Mouse (Mus musculus): ENCODE results near the gene Mrps7.

The Mrps7 gene

DNA sequence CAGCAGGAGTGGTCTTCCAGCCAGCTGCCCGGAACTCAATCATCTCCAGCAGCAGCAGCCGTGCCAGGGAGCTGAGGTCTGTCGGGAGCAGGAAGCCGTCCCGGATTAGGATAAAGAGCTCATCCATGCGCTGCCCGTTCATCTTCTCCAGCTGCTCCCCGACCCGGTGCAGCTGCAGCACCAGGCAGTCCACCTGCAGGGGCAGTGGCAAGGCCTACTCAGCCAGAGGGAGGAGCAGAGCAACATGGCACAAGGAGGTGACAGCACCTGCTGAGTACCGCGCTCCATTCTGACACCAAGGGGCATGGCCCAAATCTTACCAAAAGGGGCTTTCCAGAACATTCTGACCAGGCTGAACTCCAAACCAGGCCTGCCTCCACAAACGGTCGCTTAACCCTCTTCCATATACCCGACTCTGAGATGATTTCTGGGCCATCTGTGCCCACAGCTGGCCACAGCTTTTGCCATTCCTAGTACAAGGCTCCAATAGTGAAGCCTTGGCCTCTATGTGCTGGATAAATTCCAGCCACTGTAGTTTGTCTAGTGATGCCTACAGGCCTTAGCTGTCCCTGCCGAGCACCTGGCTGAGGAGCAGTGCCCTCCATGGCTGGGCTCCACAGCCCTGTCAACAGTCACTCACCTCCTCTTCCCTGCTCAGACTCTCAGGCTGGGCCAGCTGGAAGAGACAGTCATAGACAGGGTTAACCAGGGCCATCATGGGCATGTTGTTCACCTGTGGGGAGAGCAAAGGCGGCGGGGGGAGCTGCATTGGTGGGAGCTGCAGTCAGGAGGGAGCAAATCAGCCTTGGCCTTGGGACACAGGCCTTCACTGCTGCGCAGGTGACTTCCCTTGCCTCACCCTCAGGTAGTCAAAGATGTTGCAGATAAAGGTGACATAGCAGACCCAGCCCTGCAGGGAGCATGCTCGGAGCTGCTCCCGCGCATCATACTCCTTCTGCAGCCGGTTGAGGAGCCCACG is 5.0 kb downstream of the Mrps7 start:
- DNase-seq (ENCODE audit: extremely low spot score, low spot score), result no peak

DNA sequence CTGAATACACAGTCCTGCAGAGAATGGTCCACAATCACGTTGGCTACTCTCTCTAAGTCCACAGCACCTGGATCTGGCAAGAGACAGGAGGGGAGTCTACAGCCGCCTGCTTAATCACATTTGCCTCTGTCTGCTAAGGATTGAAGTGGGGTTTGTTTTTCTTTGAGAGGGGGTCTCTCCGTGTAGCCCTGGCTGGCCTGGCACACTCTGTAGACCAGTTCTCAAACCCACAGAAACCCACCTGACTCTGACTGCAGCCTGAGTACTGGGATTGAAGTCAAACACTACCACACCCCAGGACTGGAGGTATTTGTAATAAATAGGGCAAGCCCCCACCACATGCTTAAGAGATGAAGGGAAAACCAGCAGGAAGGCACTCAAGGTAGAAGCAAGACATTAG is 5.9 kb downstream of the Mrps7 start:
- DNase-seq (ENCODE audit: extremely low spot score, low spot score), result no peak

DNA sequence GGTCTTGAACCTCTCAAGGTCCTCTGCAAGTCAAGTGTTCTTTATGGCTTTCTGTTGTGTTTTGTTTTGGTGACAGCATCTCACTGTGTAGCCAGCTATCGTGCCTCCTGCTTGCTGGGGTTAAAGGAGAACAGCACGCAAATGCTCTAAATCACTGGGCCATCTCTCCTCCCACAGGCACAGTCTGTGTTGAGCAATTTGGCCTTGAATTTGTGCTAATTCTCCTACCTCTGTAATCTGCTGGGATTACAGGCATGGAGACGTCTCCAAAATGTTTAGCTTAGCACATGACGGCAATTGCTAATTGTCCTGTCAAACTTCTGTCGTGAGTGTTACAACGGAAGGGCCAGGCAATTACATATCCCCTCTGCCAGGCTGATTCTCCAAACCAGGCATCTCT is 7.4 kb downstream of the Mrps7 start:
- no peak for DNase-seq (ENCODE audit: extremely low spot score, low spot score)

DNA sequence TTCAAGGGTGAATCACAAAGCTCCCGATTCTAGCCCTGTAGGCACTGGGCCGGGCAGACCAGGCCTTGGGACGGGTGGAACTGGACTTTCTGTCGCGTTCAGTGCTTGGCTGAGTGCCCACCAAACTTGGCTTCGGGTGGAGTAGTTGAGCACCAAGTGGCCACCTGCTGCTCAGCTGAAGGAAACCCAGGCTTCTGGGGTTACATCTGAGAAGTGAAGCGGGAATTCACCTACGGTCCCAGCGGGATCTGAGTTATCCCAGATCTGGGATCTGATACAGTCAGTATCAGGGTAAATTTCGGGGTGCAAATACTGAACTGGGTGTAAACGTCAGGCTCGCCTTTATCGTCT is 8.3 kb downstream of the Mrps7 start:
- no peak for DNase-seq (ENCODE audit: extremely low spot score, low spot score)

DNA sequence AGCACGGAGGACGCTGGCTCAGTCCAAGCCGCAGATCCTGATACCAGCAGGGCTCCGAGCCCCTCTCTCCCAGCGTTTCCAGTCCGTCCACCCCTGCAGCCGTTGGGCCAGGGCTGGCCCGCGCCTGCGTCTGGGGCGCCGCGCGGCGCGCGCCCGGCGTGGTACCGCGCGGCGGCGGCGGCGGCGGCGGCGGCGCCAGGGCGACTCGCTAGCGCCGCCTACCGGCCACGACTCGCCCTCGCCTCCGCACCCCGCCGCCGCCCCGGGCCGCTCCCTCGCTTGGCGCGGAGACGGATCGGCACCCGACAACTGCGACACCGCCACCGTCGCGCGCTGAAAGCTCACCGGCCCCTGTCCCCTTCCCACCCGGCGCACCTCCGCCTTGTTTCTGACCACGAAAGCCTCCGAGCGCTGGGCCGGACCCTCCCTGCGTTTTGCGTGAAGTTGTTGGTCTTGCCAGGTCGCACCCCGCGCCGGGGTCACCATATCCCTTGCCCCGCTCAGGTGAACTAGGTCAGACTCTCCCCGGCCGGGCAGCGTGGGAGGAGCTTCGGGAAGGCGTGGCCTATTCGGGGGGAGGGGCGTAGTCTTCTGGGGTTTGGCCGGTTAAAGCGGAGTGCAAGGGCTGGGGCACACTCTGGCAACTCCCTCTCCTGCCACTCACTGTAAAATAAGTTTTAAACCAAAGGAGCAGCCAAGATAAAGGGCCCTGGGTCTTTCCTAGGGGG is 8.8 kb downstream of the Mrps7 start, which contains the start of gene Mif4gd:
TSS of gene Mif4gd (minus strand) at position 560 of the 728 bp plus-strand sequence.
- DNase-seq (ENCODE audit: extremely low spot score, low spot score), result peak; percentile 88

DNA sequence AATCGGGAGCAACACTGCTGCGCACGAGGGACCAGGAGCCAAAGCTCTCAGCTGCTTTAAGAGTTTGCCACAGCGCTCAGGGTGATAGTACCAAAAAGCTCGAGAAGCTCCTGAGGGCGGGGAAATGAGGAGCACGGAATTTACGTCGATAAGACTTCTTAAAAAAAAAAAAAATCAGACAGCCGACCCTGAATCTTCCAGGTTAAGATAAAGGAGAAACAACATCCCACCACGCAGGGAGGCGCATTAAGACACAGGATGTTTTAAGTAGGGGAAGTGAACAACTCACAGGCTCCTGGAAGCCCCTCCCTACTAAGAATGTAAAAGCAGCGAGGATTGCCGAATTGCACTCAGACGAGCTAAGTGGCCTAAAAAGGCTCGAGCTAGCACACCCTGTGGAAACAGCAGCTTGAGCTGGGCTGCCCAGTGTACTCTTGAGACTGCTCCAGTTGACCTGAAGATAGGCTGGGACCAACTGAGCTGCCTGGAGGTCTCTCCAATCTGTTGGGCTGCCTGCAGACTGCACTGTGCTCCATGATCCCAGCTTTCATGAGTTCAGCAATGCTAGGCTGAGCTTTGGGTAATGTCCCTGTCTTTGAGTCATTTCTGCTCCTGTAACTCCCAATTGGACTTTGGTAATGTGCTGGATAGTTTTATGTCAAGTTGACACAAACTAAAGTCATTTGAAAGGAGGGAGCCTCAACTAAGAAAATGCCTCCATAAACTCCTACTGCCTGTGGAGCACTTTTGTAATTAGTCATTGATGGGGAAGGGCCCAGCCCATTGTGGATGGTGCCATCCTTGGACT is 9.6 kb downstream of the Mrps7 start:
- peak; percentile 27 for DNase-seq (ENCODE audit: extremely low spot score, low spot score)

DNA sequence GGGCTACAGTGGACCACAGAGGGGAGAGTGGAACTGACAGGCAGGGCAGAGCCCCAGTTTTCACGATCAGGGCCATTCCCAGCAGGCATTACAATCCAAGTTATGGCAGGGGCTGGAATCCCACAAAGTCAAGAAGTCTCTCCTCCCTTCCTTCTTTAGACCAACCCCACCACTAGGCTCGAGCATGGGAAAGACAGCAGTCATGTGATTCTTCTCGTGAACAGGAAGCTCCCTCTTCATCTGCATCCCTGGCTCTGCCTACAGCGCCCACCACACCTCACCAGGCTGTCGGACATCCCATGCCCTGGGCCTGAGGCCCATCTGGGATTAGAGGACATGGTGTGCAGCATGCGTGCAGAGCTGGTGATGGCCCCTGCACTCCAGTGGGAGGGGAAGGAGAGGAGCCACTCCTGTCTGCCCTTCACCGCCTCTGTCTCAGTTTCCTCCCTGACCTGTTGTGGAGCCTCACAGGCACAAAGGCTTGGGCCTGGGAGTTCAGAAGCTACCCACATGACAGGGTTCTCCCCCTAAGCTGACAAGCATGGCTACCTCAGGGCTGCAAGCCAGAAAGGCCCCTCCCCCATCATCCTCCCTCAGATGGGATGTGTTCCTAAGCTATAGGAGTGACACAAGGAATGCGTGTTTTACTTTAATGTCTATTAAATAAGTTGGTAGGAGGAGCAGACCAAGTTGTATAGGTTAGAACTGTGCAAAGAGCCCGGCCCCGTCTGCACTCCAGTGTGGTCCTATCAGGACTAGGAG is 10.8 kb downstream of the Mrps7 start:
- no peak for DNase-seq (ENCODE audit: extremely low spot score, low spot score)

DNA sequence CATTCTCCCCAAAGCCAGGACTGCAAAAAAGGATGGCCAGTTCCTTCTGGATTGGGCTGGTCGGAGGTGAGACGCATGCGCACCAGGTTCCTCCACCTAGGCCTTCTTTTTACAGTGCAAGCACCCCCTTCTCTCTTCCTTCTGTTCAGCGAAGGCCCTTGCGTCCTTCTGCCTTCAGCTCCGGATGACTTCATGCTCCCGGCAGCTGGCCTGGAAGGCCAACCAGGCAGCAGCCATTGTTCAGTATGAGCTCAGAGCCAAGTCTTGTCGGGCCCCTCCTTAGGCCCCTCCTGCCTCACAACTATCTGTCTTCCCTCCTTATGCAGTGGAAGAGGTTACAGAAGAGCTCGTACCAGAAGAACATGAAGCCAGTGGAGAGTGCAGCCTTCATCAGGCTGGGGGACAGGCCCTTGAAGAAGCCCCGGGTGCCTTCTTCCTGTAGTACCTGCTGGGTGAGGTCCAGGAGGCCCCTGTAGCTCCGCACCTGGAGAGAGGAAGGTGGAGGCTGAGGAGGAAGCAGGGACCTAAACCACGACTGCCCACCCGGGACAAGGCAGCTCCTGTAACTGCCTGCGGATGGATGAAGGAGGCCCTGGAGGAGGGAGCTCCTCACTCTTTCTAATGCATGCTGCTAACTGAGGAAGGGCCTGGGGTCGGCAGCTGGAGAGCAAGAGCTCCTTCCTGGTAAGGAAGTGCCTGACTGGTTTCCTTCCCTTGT is 11.5 kb downstream of the Mrps7 start:
- DNase-seq (ENCODE audit: extremely low spot score, low spot score), result no peak

DNA sequence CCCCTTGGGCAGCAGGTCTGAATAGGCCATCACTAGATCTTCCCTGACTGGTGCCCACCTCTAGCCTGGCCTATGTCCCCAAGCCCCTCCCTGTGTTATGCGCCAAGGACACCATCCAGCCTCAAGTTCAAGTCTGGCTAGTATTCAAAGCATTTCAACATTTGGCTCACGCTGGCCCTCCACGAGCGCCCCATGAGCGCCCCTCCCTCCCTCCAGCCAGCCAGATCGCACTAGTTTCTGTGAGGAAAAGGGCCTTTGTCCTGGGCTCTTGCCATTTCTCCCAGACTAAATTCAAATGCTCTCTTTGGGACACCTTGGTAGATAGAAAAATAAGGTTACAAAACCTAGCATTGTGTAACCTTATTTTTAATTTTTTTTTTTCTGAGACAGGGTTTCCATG is 12.2 kb downstream of the Mrps7 start:
- DNase-seq (ENCODE audit: extremely low spot score, low spot score), result no peak

DNA sequence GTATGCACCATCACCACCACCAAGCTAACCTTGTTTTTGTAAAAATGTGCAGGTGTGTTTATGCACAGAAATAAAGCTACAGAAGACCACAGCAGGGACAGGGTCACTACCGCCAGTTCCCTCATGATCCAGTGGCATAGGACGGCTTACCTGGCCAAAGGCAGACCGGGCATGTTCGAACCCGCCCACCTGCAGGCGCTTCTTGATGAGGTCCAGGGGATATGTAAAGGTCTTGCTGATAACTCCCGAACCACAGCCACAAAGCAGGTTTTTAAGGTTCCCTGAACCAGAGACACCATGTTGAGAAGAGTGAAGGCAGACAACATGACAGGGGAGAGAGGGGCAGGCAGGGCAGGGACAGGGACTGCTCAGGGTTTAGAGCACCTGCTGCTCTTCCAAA is 12.6 kb downstream of the Mrps7 start:
- no peak for DNase-seq (ENCODE audit: extremely low spot score, low spot score)

DNA sequence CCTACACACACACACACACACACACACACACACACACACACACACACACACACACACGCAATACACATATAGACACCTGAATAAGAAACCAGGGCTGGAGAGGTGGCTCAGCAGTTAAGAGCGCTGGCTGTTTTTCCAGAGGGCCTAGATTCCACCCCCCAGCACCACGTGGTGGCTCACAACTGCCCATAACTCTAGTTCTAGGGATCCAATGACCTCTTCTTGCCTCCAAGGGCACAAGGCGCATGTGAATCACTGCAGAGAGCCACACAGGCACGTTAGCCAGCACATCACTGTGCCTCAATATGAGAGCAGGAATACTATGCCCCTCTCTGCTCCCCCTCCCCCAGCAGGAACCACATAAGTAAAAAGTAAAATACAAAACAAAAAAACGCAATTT is 13.2 kb downstream of the Mrps7 start:
- no peak for DNase-seq (ENCODE audit: extremely low spot score, low spot score)

DNA sequence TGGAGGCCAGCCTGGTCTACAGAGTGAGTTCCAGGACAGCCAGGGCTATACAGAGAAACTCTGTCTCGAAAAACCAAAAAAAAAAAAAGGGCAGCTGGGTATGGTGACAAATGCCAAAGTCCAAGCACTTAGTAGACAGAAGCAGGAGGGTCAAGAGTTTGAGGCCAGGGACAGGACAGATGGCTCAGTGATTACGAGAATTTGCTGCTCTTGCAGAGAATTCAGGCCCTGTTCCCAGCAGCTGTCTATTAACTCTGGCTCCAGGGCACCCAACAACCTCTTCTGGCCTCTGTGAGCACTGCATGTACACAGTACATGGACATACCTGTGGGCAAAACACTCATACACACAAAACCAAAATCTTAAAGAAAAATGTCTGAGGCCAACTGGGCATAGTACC is 14.3 kb downstream of the Mrps7 start:
- no peak for DNase-seq (ENCODE audit: extremely low spot score, low spot score)

DNA sequence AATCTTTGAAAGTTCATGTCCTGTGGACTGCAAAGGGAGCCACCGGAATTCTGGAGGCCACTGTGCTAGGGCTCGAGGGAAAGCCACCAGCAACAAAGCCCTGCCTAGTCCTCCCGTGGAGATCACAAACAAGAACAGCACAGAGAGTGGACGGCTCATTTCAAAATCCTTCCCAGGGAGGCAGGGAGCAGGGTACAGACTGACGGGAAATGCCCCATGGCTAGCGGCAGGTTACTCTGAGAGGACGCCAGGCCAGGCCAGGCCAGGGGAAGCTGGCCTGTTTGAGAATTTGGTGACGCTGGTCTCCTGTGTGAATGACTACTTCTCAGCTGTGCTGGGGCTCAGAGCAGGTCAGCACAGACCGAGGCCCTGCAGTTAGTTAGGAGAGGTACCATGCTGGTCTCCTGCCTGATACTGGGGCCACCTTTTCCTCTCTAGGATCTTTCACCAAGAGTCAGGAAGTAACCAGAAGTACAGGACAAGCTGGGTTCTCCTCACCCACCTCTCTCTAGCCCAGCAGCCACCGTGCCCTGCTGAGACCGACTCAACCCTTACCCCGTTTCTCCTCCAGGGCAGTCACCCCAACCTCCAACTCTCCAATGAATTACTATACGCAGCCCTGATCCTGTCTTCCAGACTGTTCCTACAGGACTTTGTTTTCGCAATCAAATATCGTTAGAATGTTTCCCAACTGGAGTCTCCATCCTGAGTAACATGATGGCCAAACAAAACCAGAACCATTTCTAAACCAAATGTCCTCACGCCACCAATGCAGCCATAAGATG is 15.2 kb downstream of the Mrps7 start:
- no peak for DNase-seq (ENCODE audit: extremely low spot score, low spot score)

DNA sequence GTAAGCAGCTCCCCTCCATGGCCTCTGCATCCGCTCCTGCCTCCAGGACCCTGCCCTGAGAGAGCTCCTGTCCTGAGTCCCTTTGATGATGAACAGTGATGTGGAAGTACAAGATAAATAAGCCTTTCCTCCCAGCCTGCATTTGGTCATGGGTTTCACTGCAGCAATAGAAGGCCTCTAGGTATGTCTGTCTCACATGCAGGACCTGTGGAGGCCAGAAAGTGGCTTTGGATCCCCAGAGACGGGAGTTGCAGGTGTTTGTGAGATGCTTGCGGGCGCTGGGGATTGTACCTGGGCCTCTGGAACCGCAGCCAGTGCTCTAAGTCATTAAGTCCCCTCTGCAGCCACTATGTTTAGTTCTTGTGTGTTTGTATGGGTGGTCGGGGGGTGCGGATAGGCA is 16.2 kb downstream of the Mrps7 start:
- DNase-seq (ENCODE audit: extremely low spot score, low spot score), result no peak

DNA sequence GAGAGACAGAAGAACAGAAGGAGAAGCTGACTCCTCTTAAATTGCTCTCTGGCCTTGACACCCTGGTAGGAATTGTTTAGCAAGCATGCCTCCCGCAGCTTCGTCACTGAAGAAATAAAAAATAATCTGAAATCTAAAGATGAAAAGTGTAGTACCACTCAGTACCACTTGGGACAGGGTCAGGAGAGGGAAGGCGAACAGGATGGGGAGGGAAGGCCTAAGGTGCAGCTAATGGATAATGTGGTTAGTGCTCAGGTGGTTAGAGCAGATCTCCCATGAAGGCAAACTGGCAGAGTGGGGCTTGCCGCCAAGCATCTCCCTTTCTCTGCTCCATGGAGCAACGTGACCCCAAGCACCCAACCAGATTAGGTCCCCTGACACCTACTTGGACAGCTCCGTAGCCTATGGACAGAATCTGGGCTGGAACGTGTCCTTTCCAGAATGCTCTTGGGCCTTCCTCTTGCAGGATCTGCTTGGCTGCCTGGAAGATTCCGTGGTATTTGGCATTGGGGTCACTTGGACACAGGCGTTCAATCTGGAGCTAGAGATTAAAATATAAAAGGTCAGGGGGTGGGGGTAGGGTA is 19.9 kb downstream of the Mrps7 start:
- DNase-seq (ENCODE audit: extremely low spot score, low spot score), result no peak

DNA sequence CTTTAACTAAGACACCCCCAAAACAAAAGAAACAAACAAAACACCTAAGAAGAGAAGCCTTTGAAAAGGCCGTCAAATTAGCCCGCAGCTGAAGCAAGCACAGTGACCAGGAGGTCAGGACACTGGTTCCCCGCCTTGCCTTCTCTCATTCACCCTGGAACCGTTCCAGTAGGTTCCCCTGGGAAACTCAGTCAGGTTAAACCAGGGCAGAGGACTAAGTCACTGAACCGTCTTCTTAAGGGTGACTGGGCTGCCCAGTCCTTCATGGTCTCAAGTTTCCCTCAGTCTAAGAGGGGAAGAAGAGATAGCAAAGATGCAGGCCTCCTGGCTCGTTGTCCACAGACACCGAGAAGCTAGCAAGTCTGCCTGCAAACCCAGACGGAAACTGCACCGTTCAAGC is 22.2 kb downstream of the Mrps7 start:
- no peak for DNase-seq (ENCODE audit: extremely low spot score, low spot score)

DNA sequence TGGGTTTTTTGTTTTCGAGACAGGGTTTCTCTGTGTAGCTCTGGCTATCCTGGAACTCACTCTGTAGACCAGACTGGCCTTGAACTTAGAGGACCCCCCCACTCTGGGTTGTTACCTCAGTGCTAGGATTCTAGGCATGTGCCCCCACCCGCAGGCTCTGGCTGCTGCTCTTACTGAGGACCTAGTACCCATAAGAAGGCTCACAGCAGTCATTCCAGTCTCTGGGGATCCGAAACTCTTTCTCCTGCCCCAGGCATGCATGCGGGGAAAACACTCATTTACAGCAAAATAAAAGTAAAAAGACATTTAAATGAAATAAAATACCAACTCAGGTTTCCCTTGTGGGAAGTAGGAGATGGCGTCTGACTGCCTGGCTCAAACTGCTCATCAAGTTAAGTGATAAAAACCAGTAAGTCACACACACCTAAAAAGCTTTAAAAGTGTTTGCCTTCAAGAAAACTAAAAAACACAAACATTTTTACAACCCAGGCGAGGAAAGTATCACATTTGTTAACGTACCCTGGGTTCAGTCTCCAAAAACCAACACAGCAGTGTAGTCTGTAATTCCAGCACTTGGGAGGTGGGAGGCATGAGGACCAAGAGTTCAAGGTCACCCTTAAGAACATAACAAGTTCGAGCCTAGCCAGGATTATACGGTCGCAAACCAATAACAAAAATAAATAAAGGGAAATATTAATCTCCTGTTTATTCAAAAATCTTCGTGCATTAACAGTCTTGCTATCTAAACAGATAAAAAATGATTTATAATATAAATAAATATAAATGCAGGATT is 23.3 kb downstream of the Mrps7 start:
- DNase-seq (ENCODE audit: extremely low spot score, low spot score), result no peak

DNA sequence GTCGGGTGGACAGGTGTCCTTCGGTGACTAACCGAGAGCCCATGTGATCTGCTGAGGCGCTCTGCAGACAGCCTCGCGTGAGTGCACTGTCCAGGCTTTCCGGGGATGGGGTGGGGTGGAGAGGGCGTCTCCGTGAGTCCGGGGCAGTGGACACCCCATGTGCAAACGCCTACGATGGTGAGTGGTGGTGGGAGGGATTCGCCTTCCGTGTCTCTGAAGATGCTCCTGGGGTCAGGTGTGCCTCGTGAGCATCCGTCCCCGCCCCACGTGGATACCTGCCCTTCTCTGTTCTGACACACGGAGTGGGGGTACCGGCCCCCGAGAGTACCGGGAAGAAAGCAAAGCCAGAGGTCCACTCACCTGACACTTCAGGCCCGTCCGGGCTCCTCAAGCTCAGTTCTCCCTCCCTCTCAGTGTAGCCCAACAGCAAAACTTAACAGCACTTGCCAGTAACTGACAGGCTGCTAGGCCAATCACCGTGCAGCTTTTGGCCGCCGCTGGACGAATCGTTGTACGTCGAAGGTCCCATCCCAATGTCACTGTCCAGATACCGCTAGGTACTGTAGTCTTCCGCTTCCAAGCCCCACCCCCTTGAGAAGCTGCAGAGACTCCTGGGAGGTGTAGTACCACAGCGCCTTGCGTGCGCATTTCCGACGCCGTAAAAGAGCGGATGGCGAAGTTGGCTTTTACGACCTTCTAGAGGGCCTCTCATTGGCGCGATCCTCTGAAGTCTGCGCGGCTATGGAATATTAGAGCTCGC is 24.2 kb downstream of the Mrps7 start, which contains the start of gene Slc25a19:
TSS of gene Slc25a19 (minus strand) at position 591 of the 760 bp plus-strand sequence.
- DNase-seq (ENCODE audit: extremely low spot score, low spot score), result peak; percentile 94
